Mouse (Mus musculus) kidney, embryonic 14.5 days (tissue): ENCODE measurements around the gene Flnb. TPM values are rescaled to one million over a fixed set of nuclear protein-coding genes. Genes with fewer than 3 reads are reported as not detected.

Experiments
- ATAC-seq: fragments of 200-750 bp; cut with Nextera tagmentation; 2 replicates; pipeline ENCODE4 v1.8.0; 2017; ENCODE audit warnings: moderate number of reproducible peaks, mild to moderate bottlenecking, moderate TSS enrichment, moderate library complexity; ENCODE audit not compliant: low FRiP score, low TSS enrichment
- H3K27ac ChIP-seq: fragments of 300-500 bp; sonication (generic); 2 replicates; pipeline ENCODE4 v1.5.1; 2014; ENCODE audit warnings: low read depth, mild to moderate bottlenecking, low read length, moderate library complexity, mixed read lengths
- H3K27me3 ChIP-seq: fragments of 300-500 bp; sonication (generic); 2 replicates; pipeline ENCODE4 v1.6.1; 2014; ENCODE audit warnings: mild to moderate bottlenecking, low read length; ENCODE audit not compliant: control insufficient read depth, insufficient read depth
- H3K36me3 ChIP-seq: fragments of 300-500 bp; sonication (generic); 2 replicates; pipeline ENCODE4 v1.6.1; 2014; ENCODE audit warnings: low read length, mixed read lengths; ENCODE audit not compliant: control insufficient read depth, insufficient read depth
- H3K4me1 ChIP-seq: fragments of 300-500 bp; sonication (generic); 2 replicates; pipeline ENCODE4 v1.6.1; 2014; ENCODE audit warnings: low read length, mixed read lengths; ENCODE audit not compliant: control insufficient read depth, insufficient read depth
- H3K4me2 ChIP-seq: fragments of 300-500 bp; sonication (generic); replicated peaks from 2 replicates; pipeline ENCODE4 v1.6.1; 2014; ENCODE audit warnings: low read depth, mild to moderate bottlenecking, low read length
- H3K4me3 ChIP-seq: fragments of 300-500 bp; sonication (generic); 2 replicates; pipeline ENCODE4 v1.5.1; 2014; ENCODE audit warnings: mild to moderate bottlenecking, low read length
- H3K9ac ChIP-seq: fragments of 300-500 bp; sonication (generic); 2 replicates; pipeline ENCODE4 v1.6.1; 2014; ENCODE audit warnings: low read depth, mild to moderate bottlenecking, low read length, moderate library complexity
- H3K9me3 ChIP-seq: fragments of 300-500 bp; sonication (generic); 2 replicates; pipeline ENCODE4 v1.6.1; 2016; ENCODE audit warnings: low read length; ENCODE audit not compliant: control insufficient read depth
- WGBS: fragments of 180-500 bp; shearing (Covaris S2); extraction: QIAGEN DNeasy Blood & Tissue Kit; methylation state at CpG from one replicate; pipeline ENCODE4 v1.1.7; 2014; 5-methylcytosine and 5-hydroxymethylcytosine counted together
- polyA plus RNA-seq: library from polyadenylated mRNA; unstranded; fragments of >200 nt; fragmentation: Nextera tagmentation; extraction: Ambion mirVana; gene quantifications from 2 replicates; pipeline ENCODE4 v1.2.1, GENCODE M21; 2014

Gene Flnb
- polyA plus RNA-seq, 1 experiment from 2014 or later = 25.7 TPM

DNA sequence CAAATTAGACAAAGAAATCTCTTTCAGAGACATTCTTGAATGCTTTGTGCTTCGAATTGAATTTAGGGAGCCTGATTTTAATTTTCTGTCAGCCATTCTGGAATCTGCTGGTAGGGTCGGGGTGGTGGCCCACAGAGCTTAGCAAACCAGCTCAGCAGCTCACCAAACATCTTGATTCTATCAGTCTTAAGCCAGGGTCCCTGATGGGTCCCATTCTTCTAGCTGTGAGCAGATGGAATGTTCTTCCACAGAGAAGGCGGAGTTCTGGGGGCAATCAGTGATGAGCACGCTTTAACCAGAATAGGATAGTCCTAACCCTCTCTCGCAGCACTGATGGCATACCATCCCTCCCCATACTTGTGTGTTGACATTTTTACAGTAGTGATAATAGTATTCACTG, 37.7 kb downstream of the Flnb start:
- H3K4me2 ChIP-seq = no peak overlapping the region
- no peak overlapping the region for H3K9ac ChIP-seq
- no peaks in the 10 kb centered on the region for H3K27me3 ChIP-seq
- H3K4me3 ChIP-seq = no peak overlapping the region
- 69% methylated on average over 5 of the region's 5 CpGs for WGBS
- no peaks in the 10 kb centered on the region for H3K9me3 ChIP-seq
- H3K36me3 ChIP-seq = no peaks in the 10 kb centered on the region
- H3K4me1 ChIP-seq = peaks cover 47% of the 10 kb centered on the region
- ATAC-seq = no peak
- H3K27ac ChIP-seq = no peak overlapping the region

DNA sequence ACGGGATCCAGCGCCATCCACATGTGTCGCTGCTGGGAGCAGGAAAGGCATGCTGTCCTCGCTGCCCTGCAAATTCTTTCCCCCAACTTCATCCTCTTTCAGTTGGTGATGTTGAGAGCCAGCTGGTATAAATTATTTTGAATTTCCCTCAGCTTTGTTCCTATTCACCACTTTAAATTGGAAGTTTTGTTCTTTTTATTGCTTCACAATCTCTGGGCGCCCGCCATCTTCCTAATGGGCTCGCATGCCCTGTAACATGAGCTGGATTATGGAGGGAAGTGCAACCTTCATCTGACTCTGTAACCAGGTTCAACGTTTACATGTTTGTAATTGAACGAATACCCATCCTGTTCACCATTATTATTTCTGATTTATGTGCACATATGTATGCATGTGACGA, 38.6 kb downstream of the Flnb start:
- no peaks in the 10 kb centered on the region for H3K36me3 ChIP-seq
- H3K4me1 ChIP-seq = peaks cover 49% of the 10 kb centered on the region
- no peaks in the 10 kb centered on the region for H3K9me3 ChIP-seq
- H3K9ac ChIP-seq = no peak overlapping the region
- H3K27ac ChIP-seq = no peak overlapping the region
- no peak for ATAC-seq
- WGBS = 79% methylated on average over 10 of the region's 10 CpGs
- H3K4me3 ChIP-seq = no peak overlapping the region
- no peaks in the 10 kb centered on the region for H3K27me3 ChIP-seq
- no peak overlapping the region for H3K4me2 ChIP-seq

DNA sequence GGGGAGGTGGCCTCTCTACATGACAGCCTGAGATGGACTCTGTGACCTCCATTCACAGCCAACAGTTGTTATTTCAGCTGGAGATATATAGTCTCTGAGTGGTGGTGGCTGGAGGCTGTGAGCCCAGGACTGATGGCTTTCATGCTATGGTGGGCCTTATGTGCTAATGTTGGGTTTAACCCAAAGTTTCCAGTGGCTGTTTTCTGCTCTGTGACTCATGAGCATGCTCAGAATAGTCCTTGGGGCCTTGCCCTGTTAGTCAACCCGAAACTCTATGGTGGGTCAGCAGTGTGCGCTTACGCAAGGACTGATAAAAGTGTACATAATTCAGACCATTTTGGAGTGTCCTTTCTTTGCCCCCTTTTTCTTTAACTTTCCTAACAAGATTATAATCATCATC, 40.1 kb downstream of the Flnb start:
- no peak overlapping the region for H3K4me3 ChIP-seq
- no peak overlapping the region for H3K9ac ChIP-seq
- WGBS = 77% methylated on average over 3 of the region's 3 CpGs
- H3K4me2 ChIP-seq = no peak overlapping the region
- peaks cover 44% of the 10 kb centered on the region for H3K4me1 ChIP-seq
- H3K27me3 ChIP-seq = no peaks in the 10 kb centered on the region
- ATAC-seq = 0 out of 2 replicates have a peak, but pooled peaks have one; percentile 36
- no peaks in the 10 kb centered on the region for H3K9me3 ChIP-seq
- no peaks in the 10 kb centered on the region for H3K36me3 ChIP-seq
- no peak overlapping the region; the same call in 1 of the 2 replicates for H3K27ac ChIP-seq

DNA sequence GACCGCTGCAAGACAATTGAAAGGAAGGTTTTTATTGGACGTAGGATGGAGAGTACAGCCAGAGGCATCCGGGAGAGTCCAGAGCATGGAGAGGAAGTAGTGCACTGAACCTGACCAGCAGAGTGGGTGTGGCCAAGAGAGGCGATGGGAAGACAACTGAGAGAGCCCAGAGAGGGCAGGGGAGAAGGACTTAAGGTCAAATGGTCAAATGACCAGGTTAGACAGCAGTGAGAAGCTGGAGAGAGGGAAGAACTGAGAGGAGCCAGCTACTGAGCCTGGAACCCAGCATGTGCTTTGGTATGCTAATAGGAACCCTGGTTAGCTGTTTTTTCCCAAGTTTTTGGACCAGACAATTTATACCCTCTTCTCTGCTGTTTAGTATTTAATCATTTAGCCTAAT, 40.7 kb downstream of the Flnb start:
- H3K9ac ChIP-seq = no peak overlapping the region
- no peaks in the 10 kb centered on the region for H3K9me3 ChIP-seq
- H3K27ac ChIP-seq = no peak overlapping the region
- peaks cover 49% of the 10 kb centered on the region for H3K4me1 ChIP-seq
- no peak overlapping the region for H3K4me3 ChIP-seq
- WGBS = 51% methylated on average over 4 of the region's 4 CpGs
- no peaks in the 10 kb centered on the region for H3K27me3 ChIP-seq
- no peak for ATAC-seq
- no peak overlapping the region for H3K4me2 ChIP-seq
- H3K36me3 ChIP-seq = no peaks in the 10 kb centered on the region

DNA sequence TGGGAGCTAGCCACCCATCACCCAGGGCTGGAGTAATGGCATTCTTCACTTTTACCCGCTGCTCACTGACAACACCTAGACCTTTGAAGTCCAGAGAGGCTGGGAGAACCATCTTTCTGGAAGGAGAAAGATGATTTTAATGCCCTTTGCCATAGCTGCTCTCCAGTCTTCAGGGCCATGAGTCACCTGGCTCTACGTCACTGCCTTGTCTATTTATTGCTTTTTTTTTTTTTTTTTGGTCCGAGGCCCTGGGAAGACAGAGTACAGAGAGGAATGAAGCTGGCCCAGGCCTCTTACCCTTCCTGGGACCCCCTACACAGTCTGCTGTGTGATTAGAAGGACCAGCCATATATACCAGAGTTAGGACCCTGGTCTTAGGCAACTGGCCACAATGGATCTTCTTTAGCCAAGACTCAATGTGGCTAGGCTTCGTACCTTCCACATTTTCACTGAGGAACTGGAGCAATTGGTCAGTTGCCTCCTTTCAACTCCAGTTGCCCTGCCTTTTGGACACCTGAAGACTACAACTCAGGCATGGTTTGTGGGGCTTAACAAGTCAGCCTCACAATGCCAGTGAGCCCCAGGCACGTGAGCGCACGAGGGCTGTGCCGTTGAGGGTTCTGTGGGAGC, 42.9 kb downstream of the Flnb start:
- Histone ChIP-seq H3K9ac (no peak overlapping the region), H3K4me3 (no peak overlapping the region), H3K27me3 (no peaks in the 10 kb centered on the region), H3K4me1 (peaks cover 43% of the 10 kb centered on the region), H3K36me3 (no peaks in the 10 kb centered on the region), H3K9me3 (no peaks in the 10 kb centered on the region), H3K4me2 (no peak overlapping the region), H3K27ac (no peak overlapping the region)
- WGBS = 80% methylated on average over 8 of the region's 8 CpGs
- ATAC-seq = no peak

DNA sequence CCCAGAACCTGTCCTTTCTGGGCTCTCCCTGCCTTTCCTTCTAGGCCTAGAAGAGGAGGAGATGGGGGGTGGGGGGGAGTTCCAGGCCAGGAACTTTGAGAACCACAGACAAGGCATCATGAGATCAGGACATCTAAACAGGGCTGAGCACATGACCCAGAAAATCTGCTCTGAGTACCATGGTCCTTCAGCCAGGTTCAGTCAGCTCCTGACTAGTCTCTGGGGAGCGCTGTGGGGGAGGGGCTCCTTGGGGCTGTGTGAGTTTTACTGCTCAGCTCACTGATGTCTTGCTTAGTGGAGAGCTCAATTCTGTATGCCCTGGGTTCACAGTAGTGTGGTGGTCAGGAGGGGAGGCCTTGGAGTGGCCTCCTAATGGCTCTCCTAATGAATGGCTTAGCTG, 43.5 kb downstream of the Flnb start:
- Histone ChIP-seq H3K4me3 (no peak overlapping the region), H3K9ac (no peak overlapping the region), H3K4me1 (peaks cover 37% of the 10 kb centered on the region), H3K36me3 (no peaks in the 10 kb centered on the region), H3K27me3 (no peaks in the 10 kb centered on the region), H3K27ac (no peak overlapping the region), H3K4me2 (no peak overlapping the region), H3K9me3 (no peaks in the 10 kb centered on the region)
- 73% methylated on average over 1 of the region's 1 CpGs for WGBS
- ATAC-seq = no peak

DNA sequence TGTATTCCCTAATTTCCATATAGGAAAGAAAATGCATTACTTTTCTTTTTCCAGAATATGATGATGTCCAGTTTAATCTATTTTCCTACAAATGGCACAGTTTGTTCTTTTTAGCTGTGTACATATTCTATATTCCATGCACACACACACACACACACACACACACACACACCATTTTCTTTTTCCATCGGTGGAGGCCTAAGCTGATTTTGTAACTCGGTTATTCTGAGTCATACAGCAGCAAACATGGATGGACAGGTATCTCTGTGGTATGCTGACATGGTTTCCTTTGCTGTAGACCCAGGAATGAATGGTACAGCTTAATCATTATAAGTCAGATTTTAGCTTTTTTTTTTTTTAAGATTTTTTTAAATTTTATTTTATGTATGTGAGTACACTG, 44.5 kb downstream of the Flnb start:
- H3K27me3 ChIP-seq = no peaks in the 10 kb centered on the region
- no peaks in the 10 kb centered on the region for H3K9me3 ChIP-seq
- H3K4me1 ChIP-seq = peaks cover 36% of the 10 kb centered on the region
- no peak overlapping the region for H3K9ac ChIP-seq
- 87% methylated on average over 2 of the region's 2 CpGs for WGBS
- no peak overlapping the region for H3K4me2 ChIP-seq
- H3K27ac ChIP-seq = no peak overlapping the region
- no peak overlapping the region for H3K4me3 ChIP-seq
- H3K36me3 ChIP-seq = no peaks in the 10 kb centered on the region
- ATAC-seq = no peak

DNA sequence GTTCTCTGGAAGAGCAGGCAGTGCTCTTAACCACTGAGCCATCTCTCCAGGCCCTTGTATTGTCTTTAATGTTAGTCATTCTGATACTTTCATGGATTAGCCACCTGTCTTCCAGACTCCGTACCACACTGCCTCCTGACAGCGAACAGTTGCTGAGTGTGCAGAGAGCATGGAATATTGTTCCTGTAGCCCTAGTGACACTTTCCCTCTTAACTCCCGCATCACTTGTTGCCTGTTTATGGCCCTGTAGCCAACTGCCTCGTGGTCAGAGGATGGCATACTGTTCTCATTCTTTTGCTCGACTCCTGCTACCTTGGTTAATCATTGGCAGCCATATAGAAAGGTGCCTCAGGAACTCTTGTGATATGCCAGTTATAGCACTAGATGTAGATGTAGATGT, 45.4 kb downstream of the Flnb start:
- Histone ChIP-seq H3K4me1 (peaks cover 32% of the 10 kb centered on the region), H3K27me3 (no peaks in the 10 kb centered on the region), H3K9me3 (no peaks in the 10 kb centered on the region), H3K36me3 (peaks cover 8% of the 10 kb centered on the region), H3K27ac (no peak overlapping the region; the same call in 1 of the 2 replicates), H3K9ac (no peak overlapping the region), H3K4me3 (no peak overlapping the region), H3K4me2 (no peak overlapping the region)
- 67% methylated on average over 5 of the region's 5 CpGs for WGBS
- ATAC-seq = no peak

DNA sequence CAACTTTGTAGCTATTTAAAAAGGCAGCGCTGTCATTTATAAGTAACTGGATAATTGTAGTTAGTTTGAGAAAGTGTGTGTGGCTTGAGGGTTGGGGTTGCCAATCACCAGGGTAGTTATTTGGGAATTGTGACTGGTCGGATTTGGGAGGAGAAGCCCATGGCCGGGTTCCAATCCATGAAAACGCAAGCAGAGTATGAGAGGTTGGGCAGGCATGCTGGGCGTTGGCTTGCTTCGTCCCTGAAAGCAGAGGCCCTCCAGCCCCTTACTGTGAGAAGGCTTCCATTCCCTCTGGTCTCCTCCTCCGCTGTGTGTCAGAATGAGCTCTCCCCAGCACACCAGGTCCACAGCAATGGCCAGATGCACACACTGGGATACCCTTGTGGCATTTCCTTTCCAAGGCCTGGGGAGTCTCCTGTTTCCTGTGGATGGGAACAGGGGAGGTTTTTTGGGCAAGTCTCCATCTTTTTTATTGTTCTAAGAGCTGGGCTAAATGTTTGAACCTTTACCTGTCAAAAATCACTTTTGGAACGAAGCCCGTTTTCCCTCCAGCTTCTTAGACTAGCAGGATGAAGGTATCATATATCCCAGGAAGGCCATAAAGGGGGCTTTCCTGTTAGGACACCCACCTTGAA, 46.2 kb downstream of the Flnb start:
- 60% methylated on average over 9 of the region's 9 CpGs for WGBS
- Histone ChIP-seq H3K4me3 (no peak overlapping the region), H3K4me1 (peaks cover 28% of the 10 kb centered on the region), H3K9me3 (no peaks in the 10 kb centered on the region), H3K36me3 (peaks cover 10% of the 10 kb centered on the region), H3K27me3 (no peaks in the 10 kb centered on the region), H3K9ac (no peak overlapping the region), H3K27ac (peak overlapping the region; percentile 55; the same call in 1 of the 2 replicates), H3K4me2 (no peak overlapping the region; the same call in 1 of the 2 replicates)
- peak; percentile 78 for ATAC-seq
